Mouse (Mus musculus): ENCODE data around the gene Tmem43. TPM values are rescaled to one million over a fixed set of nuclear protein-coding genes. Genes with fewer than 3 reads are reported as not detected.
A peak's percentile ranks its signal among the peaks of the same experiment; 100 is the strongest.

Gene Tmem43
- 56.8 and 60.9 TPM in 2 replicates for polyA plus RNA-seq (2014; fragmentation: Nextera tagmentation; extraction: Ambion mirVana)

DNA sequence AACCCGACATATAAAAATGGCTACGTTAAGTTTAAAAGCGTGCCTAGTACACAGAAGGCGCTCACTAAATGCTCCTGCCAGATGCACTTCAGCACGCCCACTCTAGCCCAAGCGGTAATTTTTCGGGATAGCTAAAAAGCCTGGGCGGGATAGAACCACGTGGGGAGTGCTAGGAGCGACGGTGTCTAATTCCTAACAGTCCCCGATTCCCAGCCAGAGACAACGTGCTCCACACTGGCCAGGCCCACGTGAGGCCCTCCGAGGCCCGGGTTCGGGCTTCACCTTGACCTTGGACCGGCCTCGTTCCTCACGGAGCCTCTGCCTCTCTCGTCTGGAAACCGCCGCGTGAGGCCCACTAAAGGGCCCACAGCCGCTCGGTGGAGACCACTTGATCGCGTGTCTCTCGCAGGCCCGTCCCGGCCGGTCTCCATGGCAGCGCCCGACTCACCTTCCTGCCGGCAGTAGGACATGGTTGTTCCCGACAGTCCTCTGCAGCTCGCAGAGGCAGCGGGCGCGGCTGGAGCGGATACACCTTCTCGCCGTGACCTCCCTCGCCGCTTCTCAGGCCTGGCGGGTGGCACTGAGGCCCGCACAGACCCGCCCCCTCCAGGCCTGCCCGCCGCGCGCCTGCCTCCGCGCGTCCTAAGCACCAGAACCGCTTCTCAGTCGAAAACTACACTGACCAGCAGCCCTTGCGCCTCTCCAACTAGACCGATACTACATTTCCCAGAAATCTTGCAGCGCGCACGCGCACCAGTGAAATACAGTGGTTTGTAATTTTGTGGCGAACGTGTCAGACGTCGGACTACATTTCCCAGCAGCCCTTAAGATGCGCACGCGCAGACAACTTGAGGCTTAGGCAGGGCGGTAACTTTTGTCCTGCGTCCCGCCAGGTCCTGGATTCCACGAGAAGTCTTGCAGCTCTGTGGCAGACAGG is at the start of gene Tmem43, which contains the start of gene Chchd4:
Gene Tmem43, plus strand, starts transcription at position 836 of the 937 bp plus-strand sequence.
Gene Chchd4, minus strand, starts transcription at position 679 of the 937 bp plus-strand sequence.
- DNase-seq (ENCODE audit: low spot score) (peak; percentile 97), ATAC-seq (ENCODE audit: insufficient read depth, low FRiP score, low TSS enrichment) (peak; percentile 96)
- peak within 1 kb of the TSS; percentile 84 for H3K4me3 ChIP-seq (ENCODE audit: low read depth, low read length)
- peaks cover 11% of the 10 kb centered on the region for H3K4me1 ChIP-seq (ENCODE audit: control insufficient read depth, insufficient read depth, low read length)
- under 1% methylated on average over 72 of the region's 74 CpGs for WGBS
- H3K36me3 ChIP-seq (ENCODE audit: control insufficient read depth, insufficient read depth, low read length), result peaks cover 4% of the 10 kb centered on the region
- H3K27ac ChIP-seq (ENCODE audit: low read depth, low read length), result 0 out of 2 replicates have a peak within 1 kb of the TSS, but pooled peaks have one; percentile 10
- H3K27me3 ChIP-seq (ENCODE audit: control insufficient read depth, insufficient read depth, low read length), result no peaks in the 10 kb centered on the region
- H3K9ac ChIP-seq (ENCODE audit: low read length), result peak within 1 kb of the TSS; percentile 80
- H3K4me2 ChIP-seq (ENCODE audit: low read depth), result peak within 1 kb of the TSS; percentile 86
- H3K9me3 ChIP-seq (ENCODE audit: control insufficient read depth, low read length), result no peaks in the 10 kb centered on the region

DNA sequence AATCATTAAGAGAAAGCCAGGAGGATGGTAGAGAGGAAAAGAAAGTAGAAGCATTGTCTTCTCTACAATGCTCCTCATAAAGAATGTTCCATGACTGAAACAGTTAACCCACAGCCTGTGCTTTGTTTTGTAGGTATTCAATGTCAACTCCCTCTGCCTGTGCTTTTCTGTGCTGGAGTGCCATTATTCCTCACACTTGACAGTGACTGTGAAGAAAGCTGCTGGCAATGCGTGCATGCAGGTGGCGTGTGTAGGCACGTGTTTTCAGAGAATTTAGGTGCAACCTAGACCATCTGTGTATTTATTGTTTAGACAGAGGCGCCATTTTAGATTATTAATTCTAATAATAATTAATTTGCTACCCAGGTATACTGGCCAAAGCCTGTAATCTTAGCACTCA is 49.4 kb upstream of the Tmem43 start:
- ATAC-seq (ENCODE audit: insufficient read depth, low FRiP score, low TSS enrichment), result no peak
- 58% methylated on average over 4 of the region's 4 CpGs for WGBS
- DNase-seq (ENCODE audit: low spot score), result no peak

GRCm38 (mm10) chr6:91440474-91441144 is 32.9 kb upstream of the Tmem43 start:
- 0 out of 2 replicates have a peak, but pooled peaks cover 2% of the 10 kb centered on the region for H3K27me3 ChIP-seq (ENCODE audit: control insufficient read depth, insufficient read depth, low read length)
- DNase-seq (ENCODE audit: low spot score), result peak; percentile 96
- peak; percentile 96 for ATAC-seq (ENCODE audit: insufficient read depth, low FRiP score, low TSS enrichment)
- H3K9me3 ChIP-seq (ENCODE audit: control insufficient read depth, low read length), result no peaks in the 10 kb centered on the region
- 2% methylated on average over 30 of the region's 30 CpGs for WGBS
- peak overlapping the region; percentile 97 for H3K4me2 ChIP-seq (ENCODE audit: low read depth)
- no peak overlapping the region for H3K27ac ChIP-seq (ENCODE audit: low read depth, low read length)
- peaks cover 5% of the 10 kb centered on the region for H3K4me1 ChIP-seq (ENCODE audit: control insufficient read depth, insufficient read depth, low read length)
- peak overlapping the region; percentile 69 for H3K9ac ChIP-seq (ENCODE audit: low read length)
- peak overlapping the region; percentile 49 for H3K4me3 ChIP-seq (ENCODE audit: low read depth, low read length)
- no peaks in the 10 kb centered on the region for H3K36me3 ChIP-seq (ENCODE audit: control insufficient read depth, insufficient read depth, low read length)

More for the DNA sequence above, 49.4 kb upstream of the Tmem43 start:
- no peak overlapping the region for H3K9ac ChIP-seq (ENCODE audit: low read length)
- no peak overlapping the region for H3K4me2 ChIP-seq (ENCODE audit: low read depth)
- H3K27me3 ChIP-seq (ENCODE audit: control insufficient read depth, insufficient read depth, low read length), result no peaks in the 10 kb centered on the region
- H3K9me3 ChIP-seq (ENCODE audit: control insufficient read depth, low read length), result no peaks in the 10 kb centered on the region
- no peak overlapping the region for H3K27ac ChIP-seq (ENCODE audit: low read depth, low read length)
- H3K4me3 ChIP-seq (ENCODE audit: low read depth, low read length), result no peak overlapping the region
- H3K36me3 ChIP-seq (ENCODE audit: control insufficient read depth, insufficient read depth, low read length), result no peaks in the 10 kb centered on the region
- H3K4me1 ChIP-seq (ENCODE audit: control insufficient read depth, insufficient read depth, low read length), result no peaks in the 10 kb centered on the region

- H3K27ac ChIP-seq (ENCODE audit: low read depth, low read length), result no peak overlapping the region
- peak overlapping the region; percentile 49 for H3K4me3 ChIP-seq (ENCODE audit: low read depth, low read length)
- H3K4me1 ChIP-seq (ENCODE audit: control insufficient read depth, insufficient read depth, low read length), result peaks cover 5% of the 10 kb centered on the region
- H3K4me2 ChIP-seq (ENCODE audit: low read depth), result peak overlapping the region; percentile 97
- no peaks in the 10 kb centered on the region for H3K9me3 ChIP-seq (ENCODE audit: control insufficient read depth, low read length)
- H3K9ac ChIP-seq (ENCODE audit: low read length), result peak overlapping the region; percentile 69
- WGBS, result 4% methylated on average over 19 of the region's 19 CpGs
- H3K36me3 ChIP-seq (ENCODE audit: control insufficient read depth, insufficient read depth, low read length), result no peaks in the 10 kb centered on the region
- H3K27me3 ChIP-seq (ENCODE audit: control insufficient read depth, insufficient read depth, low read length), result 0 out of 2 replicates have a peak, but pooled peaks cover 2% of the 10 kb centered on the region
- DNase-seq (ENCODE audit: low spot score), result no peak
- ATAC-seq (ENCODE audit: insufficient read depth, low FRiP score, low TSS enrichment), result 0 out of 2 replicates have a peak, but pooled peaks have one; percentile 26
These were observed 32.3 kb upstream of the Tmem43 start for GRCm38 (mm10) chr6:91441145-91441662.

GRCm38 (mm10) chr6:91445316-91445715 is 28.2 kb upstream of the Tmem43 start:
- WGBS, result 76% methylated on average over 3 of the region's 3 CpGs
- Histone ChIP-seq H3K4me1 (ENCODE audit: control insufficient read depth, insufficient read depth, low read length) (peaks cover 5% of the 10 kb centered on the region), H3K27ac (ENCODE audit: low read depth, low read length) (no peak overlapping the region), H3K9me3 (ENCODE audit: control insufficient read depth, low read length) (no peaks in the 10 kb centered on the region), H3K36me3 (ENCODE audit: control insufficient read depth, insufficient read depth, low read length) (no peaks in the 10 kb centered on the region), H3K27me3 (ENCODE audit: control insufficient read depth, insufficient read depth, low read length) (no peaks in the 10 kb centered on the region), H3K4me3 (ENCODE audit: low read depth, low read length) (no peak overlapping the region), H3K9ac (ENCODE audit: low read length) (no peak overlapping the region), H3K4me2 (ENCODE audit: low read depth) (no peak overlapping the region)
- ATAC-seq (ENCODE audit: insufficient read depth, low FRiP score, low TSS enrichment), result no peak
- DNase-seq (ENCODE audit: low spot score), result no peak

GRCm38 (mm10) chr6:91449472-91450225 is 23.9 kb upstream of the Tmem43 start:
- WGBS, result 76% methylated on average over 3 of the region's 3 CpGs
- Histone ChIP-seq H3K4me3 (ENCODE audit: low read depth, low read length) (no peak overlapping the region), H3K4me2 (ENCODE audit: low read depth) (no peak overlapping the region), H3K9me3 (ENCODE audit: control insufficient read depth, low read length) (no peaks in the 10 kb centered on the region), H3K27me3 (ENCODE audit: control insufficient read depth, insufficient read depth, low read length) (no peaks in the 10 kb centered on the region), H3K27ac (ENCODE audit: low read depth, low read length) (no peak overlapping the region), H3K4me1 (ENCODE audit: control insufficient read depth, insufficient read depth, low read length) (no peaks in the 10 kb centered on the region), H3K36me3 (ENCODE audit: control insufficient read depth, insufficient read depth, low read length) (no peaks in the 10 kb centered on the region), H3K9ac (ENCODE audit: low read length) (no peak overlapping the region)
- ATAC-seq (ENCODE audit: insufficient read depth, low FRiP score, low TSS enrichment) (no peak), DNase-seq (ENCODE audit: low spot score) (no peak)

DNA sequence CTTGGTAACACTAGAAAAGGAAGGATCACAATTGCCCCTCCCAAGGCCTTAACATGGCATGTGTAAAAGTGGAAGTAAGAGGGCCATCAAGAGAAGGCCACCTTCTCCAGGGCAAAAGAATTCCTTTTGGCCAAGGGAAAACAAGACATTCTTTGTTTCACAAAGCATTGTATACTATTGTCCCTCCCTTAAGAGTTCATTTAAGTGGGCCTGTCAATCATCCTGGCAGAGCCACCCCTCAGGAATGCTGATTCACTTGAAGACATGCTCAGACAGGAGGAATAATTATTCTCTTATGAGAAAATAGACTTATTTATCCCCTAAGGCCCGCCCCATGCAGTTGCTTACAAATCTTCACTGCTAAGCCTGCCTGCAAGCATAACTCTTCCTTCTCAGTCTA is 21.4 kb upstream of the Tmem43 start:
- no peak for ATAC-seq (ENCODE audit: insufficient read depth, low FRiP score, low TSS enrichment)
- Histone ChIP-seq H3K9ac (ENCODE audit: low read length) (no peak overlapping the region), H3K4me3 (ENCODE audit: low read depth, low read length) (no peak overlapping the region), H3K4me1 (ENCODE audit: control insufficient read depth, insufficient read depth, low read length) (no peaks in the 10 kb centered on the region), H3K27ac (ENCODE audit: low read depth, low read length) (no peak overlapping the region), H3K4me2 (ENCODE audit: low read depth) (no peak overlapping the region), H3K36me3 (ENCODE audit: control insufficient read depth, insufficient read depth, low read length) (no peaks in the 10 kb centered on the region), H3K27me3 (ENCODE audit: control insufficient read depth, insufficient read depth, low read length) (no peaks in the 10 kb centered on the region), H3K9me3 (ENCODE audit: control insufficient read depth, low read length) (no peaks in the 10 kb centered on the region)
- DNase-seq (ENCODE audit: low spot score), result no peak
- 81% methylated on average over 1 of the region's 1 CpGs for WGBS

- 61% methylated on average over 5 of the region's 5 CpGs for WGBS
- ATAC-seq (ENCODE audit: insufficient read depth, low FRiP score, low TSS enrichment) (no peak), DNase-seq (ENCODE audit: low spot score) (no peak)
- H3K4me1 ChIP-seq (ENCODE audit: control insufficient read depth, insufficient read depth, low read length), result no peaks in the 10 kb centered on the region
- no peak overlapping the region for H3K4me2 ChIP-seq (ENCODE audit: low read depth)
- no peaks in the 10 kb centered on the region for H3K36me3 ChIP-seq (ENCODE audit: control insufficient read depth, insufficient read depth, low read length)
- H3K9ac ChIP-seq (ENCODE audit: low read length), result no peak overlapping the region
- H3K27ac ChIP-seq (ENCODE audit: low read depth, low read length), result no peak overlapping the region
- H3K27me3 ChIP-seq (ENCODE audit: control insufficient read depth, insufficient read depth, low read length), result no peaks in the 10 kb centered on the region
- no peaks in the 10 kb centered on the region for H3K9me3 ChIP-seq (ENCODE audit: control insufficient read depth, low read length)
- no peak overlapping the region for H3K4me3 ChIP-seq (ENCODE audit: low read depth, low read length)
These were observed 19.0 kb upstream of the Tmem43 start for GRCm38 (mm10) chr6:91454546-91454945.
